Mouse (Mus musculus) stomach, postnatal 0 days (tissue): Measurements from ENCODE around the gene Prss57. TPM values are rescaled to one million over a fixed set of nuclear protein-coding genes. Genes with fewer than 3 reads are reported as not detected.

Experiments
- ATAC-seq: fragments of 200-750 bp; cut with Nextera tagmentation; 2 replicates; pipeline ENCODE4 v1.8.0; 2017; ENCODE audit not compliant: low FRiP score, low TSS enrichment
- DNase-seq: peaks from one replicate; pipeline ENCODE4 v3.0.0-alpha.2; 2016; ENCODE audit warnings: low spot score
- H3K27ac ChIP-seq: fragments of 300-500 bp; sonication (generic); replicated peaks from 2 replicates; pipeline ENCODE4 v1.5.1; 2014; ENCODE audit warnings: mild to moderate bottlenecking, control low read depth
- H3K27me3 ChIP-seq: fragments of 300-500 bp; sonication (generic); 2 replicates; pipeline ENCODE4 v1.6.1; 2014; ENCODE audit warnings: low read length; ENCODE audit not compliant: control insufficient read depth, insufficient read depth
- H3K36me3 ChIP-seq: fragments of 300-500 bp; sonication (generic); 2 replicates; pipeline ENCODE4 v1.6.1; 2014; ENCODE audit warnings: low read length, mixed read lengths; ENCODE audit not compliant: control insufficient read depth, insufficient read depth
- H3K4me1 ChIP-seq: fragments of 300-500 bp; sonication (generic); replicated peaks from 2 replicates; pipeline ENCODE4 v1.6.1; 2014; ENCODE audit warnings: antibody characterized with exemption; ENCODE audit not compliant: control insufficient read depth, insufficient read depth
- H3K4me2 ChIP-seq: fragments of 300-500 bp; sonication (generic); replicated peaks from 2 replicates; pipeline ENCODE4 v1.6.1; 2014; ENCODE audit warnings: low read depth, mild to moderate bottlenecking, control low read depth, moderate library complexity
- H3K4me3 ChIP-seq: fragments of 300-500 bp; sonication (generic); 2 replicates; pipeline ENCODE4 v1.5.1; 2014; ENCODE audit warnings: low read depth, low read length, control low read depth
- H3K9ac ChIP-seq: fragments of 300-500 bp; sonication (generic); 2 replicates; pipeline ENCODE4 v1.6.1; 2014; ENCODE audit warnings: mild to moderate bottlenecking, low read length, control low read depth, mixed read lengths
- H3K9me3 ChIP-seq: fragments of 300-500 bp; sonication (generic); 2 replicates; pipeline ENCODE4 v1.6.1; 2016; ENCODE audit warnings: low read length; ENCODE audit not compliant: control insufficient read depth
- CTCF ChIP-seq: IDR thresholded peaks from 2 replicates; pipeline ENCODE4 v1.5.1; 2016; ENCODE audit warnings: antibody characterized with exemption, low read depth, mild to moderate bottlenecking, moderate library complexity
- EP300 ChIP-seq: optimal IDR thresholded peaks from 2 replicates; pipeline ENCODE3; 2016; ENCODE audit warnings: antibody characterized with exemption
- WGBS: fragments of 180-500 bp; shearing (Covaris S2); extraction: QIAGEN DNeasy Blood & Tissue Kit; methylation state at CpG from one replicate; pipeline ENCODE4 v1.1.7; 2014; 5-methylcytosine and 5-hydroxymethylcytosine counted together
- polyA plus RNA-seq: library from polyadenylated mRNA; unstranded; fragments of >200 nt; fragmentation: Nextera tagmentation; extraction: Ambion mirVana; gene quantifications from 2 replicates; pipeline ENCODE4 v1.2.1, GENCODE M21; 2015

The Prss57 gene
- polyA plus RNA-seq, 1 experiment from 2014 or later, result 0.04 TPM

GRCm38 (mm10) chr10:79781956-79782355 lies 8.8 kb downstream of the Prss57 start:
- DNase-seq (no peak), ATAC-seq (no peak)
- Histone ChIP-seq H3K9ac (no peak overlapping the region), H3K4me1 (peaks cover 2% of the 10 kb centered on the region; the same call in 1 of the 2 replicates), H3K36me3 (no peaks in the 10 kb centered on the region), H3K27me3 (no peaks in the 10 kb centered on the region), H3K4me3 (no peak overlapping the region), H3K9me3 (no peaks in the 10 kb centered on the region), H3K27ac (no peak overlapping the region), H3K4me2 (no peak overlapping the region)
- 73% methylated on average over 5 of the region's 5 CpGs for WGBS
- TF ChIP-seq CTCF (peak; percentile 18; the same call in 1 of the 2 replicates), EP300 (no peak)

GRCm38 (mm10) chr10:79781139-79781538 lies 9.6 kb downstream of the Prss57 start:
- TF ChIP-seq CTCF, result no peak
- no peak for TF ChIP-seq EP300
- no peaks in the 10 kb centered on the region for H3K9me3 ChIP-seq
- peak overlapping the region; percentile 37 for H3K27ac ChIP-seq
- H3K27me3 ChIP-seq, result no peaks in the 10 kb centered on the region
- H3K4me3 ChIP-seq, result peak overlapping the region; percentile 41
- peak overlapping the region; percentile 31; the same call in 1 of the 2 replicates for H3K9ac ChIP-seq
- ATAC-seq (no peak; the same call in 1 of the 2 replicates), DNase-seq (no peak)
- 29% methylated on average over 21 of the region's 21 CpGs for WGBS
- peaks cover 2% of the 10 kb centered on the region; the same call in 1 of the 2 replicates for H3K4me1 ChIP-seq
- peak overlapping the region; percentile 62 for H3K4me2 ChIP-seq
- H3K36me3 ChIP-seq, result no peaks in the 10 kb centered on the region

GRCm38 (mm10) chr10:79780664-79781015 lies 10.1 kb downstream of the Prss57 start:
- H3K9me3 ChIP-seq, result no peaks in the 10 kb centered on the region
- H3K4me2 ChIP-seq, result peak overlapping the region; percentile 62
- H3K9ac ChIP-seq, result peak overlapping the region; percentile 27; the same call in 1 of the 2 replicates
- no peak; the same call in 1 of the 2 replicates for ATAC-seq
- DNase-seq, result no peak
- peak overlapping the region; percentile 41 for H3K4me3 ChIP-seq
- TF ChIP-seq EP300 (no peak), CTCF (no peak)
- H3K36me3 ChIP-seq, result no peaks in the 10 kb centered on the region
- WGBS, result 3% methylated on average over 13 of the region's 13 CpGs
- H3K4me1 ChIP-seq, result peaks cover 2% of the 10 kb centered on the region; the same call in 1 of the 2 replicates
- H3K27me3 ChIP-seq, result no peaks in the 10 kb centered on the region
- H3K27ac ChIP-seq, result peak overlapping the region; percentile 37

- Histone ChIP-seq H3K36me3 (no peaks in the 10 kb centered on the region), H3K4me1 (peaks cover 2% of the 10 kb centered on the region; the same call in 1 of the 2 replicates), H3K9ac (peak overlapping the region; percentile 27), H3K27ac (peak overlapping the region; percentile 37), H3K4me2 (peak overlapping the region; percentile 62), H3K27me3 (no peaks in the 10 kb centered on the region), H3K9me3 (no peaks in the 10 kb centered on the region), H3K4me3 (peak overlapping the region; percentile 41)
- peak; percentile 92 for ATAC-seq
- 2% methylated on average over 55 of the region's 55 CpGs for WGBS
- peak; percentile 100 for DNase-seq
- peak; percentile 89 for TF ChIP-seq CTCF
- TF ChIP-seq EP300, result no peak
Observed at GRCm38 (mm10) chr10:79779784-79780663, 10.7 kb downstream of the Prss57 start.

- DNase-seq (no peak), ATAC-seq (no peak)
- Histone ChIP-seq H3K9ac (no peak overlapping the region), H3K4me2 (no peak overlapping the region), H3K27ac (no peak overlapping the region), H3K27me3 (no peaks in the 10 kb centered on the region), H3K4me1 (peaks cover 2% of the 10 kb centered on the region; the same call in 1 of the 2 replicates), H3K9me3 (no peaks in the 10 kb centered on the region), H3K36me3 (no peaks in the 10 kb centered on the region), H3K4me3 (no peak overlapping the region)
- no peak for TF ChIP-seq EP300
- no peak for TF ChIP-seq CTCF
- 38% methylated on average over 2 of the region's 2 CpGs for WGBS
Observed at GRCm38 (mm10) chr10:79779193-79779592, 11.6 kb downstream of the Prss57 start.

- 9% methylated on average over 15 of the region's 15 CpGs for WGBS
- ATAC-seq, result no peak
- peaks cover 2% of the 10 kb centered on the region; the same call in 1 of the 2 replicates for H3K4me1 ChIP-seq
- H3K36me3 ChIP-seq, result no peaks in the 10 kb centered on the region
- TF ChIP-seq EP300 (no peak), CTCF (no peak)
- H3K9me3 ChIP-seq, result no peaks in the 10 kb centered on the region
- peak overlapping the region; percentile 75 for H3K27ac ChIP-seq
- H3K27me3 ChIP-seq, result no peaks in the 10 kb centered on the region
- H3K4me3 ChIP-seq, result peak overlapping the region; percentile 46; the same call in 1 of the 2 replicates
- peak; percentile 72 for DNase-seq
- peak overlapping the region; percentile 72 for H3K4me2 ChIP-seq
- H3K9ac ChIP-seq, result no peak overlapping the region
Observed at GRCm38 (mm10) chr10:79778006-79778405, 12.8 kb downstream of the Prss57 start.
